Mouse (Mus musculus): ENCODE measurements around the gene Gdf1. TPM values are rescaled to one million over a fixed set of nuclear protein-coding genes. Genes with fewer than 3 reads are reported as not detected.

Gene Gdf1
- polyA plus RNA-seq, 1 experiment from 2014 or later: 4.2 TPM

GRCm38 (mm10) chr8:70302901-70303300 is 26.7 kb upstream of the Gdf1 start:
- no peaks in the 10 kb centered on the region for H3K27me3 ChIP-seq
- WGBS: 5% methylated on average over 16 of the region's 16 CpGs
- ATAC-seq (ENCODE audit: insufficient number of reproducible peaks, insufficient read depth, low FRiP score, low TSS enrichment, low read depth): no peak
- H3K27ac ChIP-seq: peak overlapping the region; percentile 86
- H3K4me3 ChIP-seq: peak overlapping the region; percentile 93
- H3K36me3 ChIP-seq: peaks cover 56% of the 10 kb centered on the region
- H3K4me1 ChIP-seq: peaks cover 25% of the 10 kb centered on the region
- H3K9ac ChIP-seq: peak overlapping the region; percentile 88
- peak overlapping the region; percentile 92 for H3K4me2 ChIP-seq
- H3K9me3 ChIP-seq: no peaks in the 10 kb centered on the region

GRCm38 (mm10) chr8:70309311-70309710 is 20.3 kb upstream of the Gdf1 start:
- no peaks in the 10 kb centered on the region for H3K9me3 ChIP-seq
- H3K27ac ChIP-seq: no peak overlapping the region
- H3K4me2 ChIP-seq: no peak overlapping the region
- ATAC-seq (ENCODE audit: insufficient number of reproducible peaks, insufficient read depth, low FRiP score, low TSS enrichment, low read depth): no peak
- 28% methylated on average over 2 of the region's 2 CpGs for WGBS
- H3K36me3 ChIP-seq: peaks cover 88% of the 10 kb centered on the region
- no peak overlapping the region for H3K9ac ChIP-seq
- H3K4me3 ChIP-seq: no peak overlapping the region
- H3K27me3 ChIP-seq: no peaks in the 10 kb centered on the region
- 0 out of 2 replicates have a peak, but pooled peaks cover 3% of the 10 kb centered on the region for H3K4me1 ChIP-seq

GRCm38 (mm10) chr8:70313399-70313798 is 16.2 kb upstream of the Gdf1 start:
- Histone ChIP-seq H3K9me3 (no peaks in the 10 kb centered on the region), H3K4me2 (no peak overlapping the region), H3K4me1 (peaks cover 34% of the 10 kb centered on the region), H3K4me3 (no peak overlapping the region), H3K27me3 (no peaks in the 10 kb centered on the region), H3K9ac (no peak overlapping the region), H3K27ac (no peak overlapping the region), H3K36me3 (peaks cover 53% of the 10 kb centered on the region)
- 87% methylated on average over 2 of the region's 2 CpGs for WGBS
- no peak for ATAC-seq (ENCODE audit: insufficient number of reproducible peaks, insufficient read depth, low FRiP score, low TSS enrichment, low read depth)

GRCm38 (mm10) chr8:70315624-70316510 is 13.8 kb upstream of the Gdf1 start, which contains the start of gene Cers1:
TSS of gene Cers1 (plus strand) at chr8:70315775.
- peak; percentile 65; the same call in 1 of the 2 replicates for ATAC-seq (ENCODE audit: insufficient number of reproducible peaks, insufficient read depth, low FRiP score, low TSS enrichment, low read depth)
- H3K4me1 ChIP-seq: peaks cover 34% of the 10 kb centered on the region
- H3K36me3 ChIP-seq: peaks cover 43% of the 10 kb centered on the region
- no peaks in the 10 kb centered on the region for H3K9me3 ChIP-seq
- peak within 1 kb of the TSS; percentile 78 for H3K9ac ChIP-seq
- WGBS: 2% methylated on average over 66 of the region's 66 CpGs
- peak within 1 kb of the TSS; percentile 85 for H3K4me2 ChIP-seq
- peak within 1 kb of the TSS; percentile 79 for H3K27ac ChIP-seq
- H3K27me3 ChIP-seq: no peaks in the 10 kb centered on the region
- H3K4me3 ChIP-seq: peak within 1 kb of the TSS; percentile 59

- H3K9ac ChIP-seq: peak overlapping the region; percentile 78
- peak; percentile 69 for ATAC-seq (ENCODE audit: insufficient number of reproducible peaks, insufficient read depth, low FRiP score, low TSS enrichment, low read depth)
- H3K27ac ChIP-seq: peak overlapping the region; percentile 79
These were observed 12.8 kb upstream of the Gdf1 start for GRCm38 (mm10) chr8:70316511-70317504.

GRCm38 (mm10) chr8:70317872-70318271 is 11.7 kb upstream of the Gdf1 start:
- Histone ChIP-seq H3K9ac (peak overlapping the region; percentile 41; the same call in 1 of the 2 replicates), H3K27ac (peak overlapping the region; percentile 79; the same call in 1 of the 2 replicates), H3K36me3 (peaks cover 31% of the 10 kb centered on the region), H3K9me3 (no peaks in the 10 kb centered on the region), H3K4me3 (no peak overlapping the region), H3K4me2 (0 out of 2 replicates have a peak overlapping the region, but pooled peaks have one; percentile 85), H3K4me1 (peaks cover 34% of the 10 kb centered on the region), H3K27me3 (no peaks in the 10 kb centered on the region)
- 73% methylated on average over 5 of the region's 5 CpGs for WGBS
- ATAC-seq (ENCODE audit: insufficient number of reproducible peaks, insufficient read depth, low FRiP score, low TSS enrichment, low read depth): no peak

More at GRCm38 (mm10) chr8:70316511-70317504, 12.8 kb upstream of the Gdf1 start:
- Histone ChIP-seq H3K9me3 (no peaks in the 10 kb centered on the region), H3K27me3 (no peaks in the 10 kb centered on the region), H3K4me1 (peaks cover 34% of the 10 kb centered on the region), H3K4me3 (peak overlapping the region; percentile 59), H3K36me3 (peaks cover 33% of the 10 kb centered on the region), H3K4me2 (peak overlapping the region; percentile 85)
- 12% methylated on average over 15 of the region's 15 CpGs for WGBS

GRCm38 (mm10) chr8:70323716-70324115 is 5.9 kb upstream of the Gdf1 start:
- no peak overlapping the region for H3K9ac ChIP-seq
- no peaks in the 10 kb centered on the region for H3K9me3 ChIP-seq
- H3K27ac ChIP-seq: no peak overlapping the region
- no peak overlapping the region for H3K4me2 ChIP-seq
- no peaks in the 10 kb centered on the region for H3K27me3 ChIP-seq
- H3K36me3 ChIP-seq: peaks cover 52% of the 10 kb centered on the region
- H3K4me1 ChIP-seq: no peaks in the 10 kb centered on the region
- no peak overlapping the region for H3K4me3 ChIP-seq
- 94% methylated on average over 3 of the region's 3 CpGs for WGBS
- no peak for ATAC-seq (ENCODE audit: insufficient number of reproducible peaks, insufficient read depth, low FRiP score, low TSS enrichment, low read depth)

- Histone ChIP-seq H3K4me1 (peaks cover 29% of the 10 kb centered on the region), H3K9ac (no peak overlapping the region), H3K36me3 (peaks cover 56% of the 10 kb centered on the region), H3K9me3 (no peaks in the 10 kb centered on the region), H3K27me3 (peaks cover 13% of the 10 kb centered on the region), H3K4me2 (no peak overlapping the region), H3K4me3 (no peak overlapping the region), H3K27ac (no peak overlapping the region)
- 93% methylated on average over 6 of the region's 6 CpGs for WGBS
- ATAC-seq (ENCODE audit: insufficient number of reproducible peaks, insufficient read depth, low FRiP score, low TSS enrichment, low read depth): no peak
These were observed 2.1 kb upstream of the Gdf1 start for GRCm38 (mm10) chr8:70327512-70327911.

- Histone ChIP-seq H3K4me1 (peaks cover 31% of the 10 kb centered on the region), H3K9me3 (no peaks in the 10 kb centered on the region), H3K27ac (no peak overlapping the region), H3K4me2 (peak overlapping the region; percentile 54), H3K27me3 (peaks cover 13% of the 10 kb centered on the region), H3K36me3 (peaks cover 61% of the 10 kb centered on the region), H3K4me3 (peak overlapping the region; percentile 24), H3K9ac (peak overlapping the region; percentile 61)
- WGBS: 10% methylated on average over 45 of the region's 45 CpGs
- ATAC-seq (ENCODE audit: insufficient number of reproducible peaks, insufficient read depth, low FRiP score, low TSS enrichment, low read depth): peak; percentile 4; the same call in 1 of the 2 replicates
These were observed 471 bp downstream of the Gdf1 start for GRCm38 (mm10) chr8:70329835-70330740.

- Histone ChIP-seq H3K27ac (no peak overlapping the region), H3K27me3 (peaks cover 13% of the 10 kb centered on the region), H3K4me1 (peaks cover 31% of the 10 kb centered on the region), H3K9ac (peak overlapping the region; percentile 61), H3K36me3 (peaks cover 68% of the 10 kb centered on the region), H3K4me2 (peak overlapping the region; percentile 54), H3K4me3 (peak overlapping the region; percentile 24), H3K9me3 (no peaks in the 10 kb centered on the region)
- WGBS: 30% methylated on average over 53 of the region's 53 CpGs
- peak; percentile 75 for ATAC-seq (ENCODE audit: insufficient number of reproducible peaks, insufficient read depth, low FRiP score, low TSS enrichment, low read depth)
These were observed 1.2 kb downstream of the Gdf1 start for GRCm38 (mm10) chr8:70330741-70331364.

Measured in embryonic facial prominence, embryonic 13.5 days (tissue).